Mouse (Mus musculus): ENCODE data around the gene Atp2b2.

DNA sequence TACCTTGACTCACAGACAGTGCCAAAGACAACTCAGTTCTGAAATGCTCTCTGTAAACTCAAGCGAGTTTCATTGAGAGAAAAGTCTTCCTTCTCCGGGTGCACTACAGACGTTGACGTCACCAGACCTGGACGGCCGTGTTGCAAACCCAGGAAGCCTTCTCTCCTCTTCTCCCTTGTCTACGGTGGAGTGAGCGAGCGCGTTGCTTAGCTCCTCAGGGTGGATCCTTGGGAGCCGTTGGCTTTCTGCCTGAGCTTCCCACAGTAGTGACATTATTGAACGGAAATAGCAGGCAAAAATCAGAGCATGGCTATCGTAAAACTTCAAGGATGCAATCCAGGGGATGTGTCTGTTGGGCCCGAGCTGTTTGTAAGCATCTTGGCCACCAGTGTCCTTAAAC, 295.1 kb downstream of the Atp2b2 start:
- TF ChIP-seq RAD21 (IDR thresholded peaks at IDR 0.05; ENCODE audit: low read depth, low read length), result no peak
- TF ChIP-seq CTCF (IDR thresholded peaks at IDR 0.05 in 2 of 3, conservative IDR thresholded peaks at IDR 0.05 in 1 of 3; ENCODE audit: control insufficient read depth in 1 of 3, insufficient read depth in 1 of 3, low read depth in 2 of 3, low read length in 3 of 3, poor library complexity in 1 of 3, severe bottlenecking in 1 of 3), result no peak
- no peak for TF ChIP-seq BHLHE40 (IDR thresholded peaks at IDR 0.05; ENCODE audit: borderline replicate concordance, low read depth, low read length)

All from MEL (cell line).